Mouse (Mus musculus) right cerebral cortex, postnatal 4 days (tissue): ENCODE measurements around the gene Hmga1.

Experiments used
- DNase-seq: peaks from one replicate; pipeline ENCODE4 v3.0.0-alpha.2; 2022

The Hmga1 gene

GRCm38 (mm10) chr17:27556315-27557011 lies at the start of gene Hmga1:
Gene Hmga1 (plus strand): TSS chr17:27556497.
- DNase-seq: peak; percentile 88

- no peak for DNase-seq
Measured at GRCm38 (mm10) chr17:27506871-27507590, 49.3 kb upstream of the Hmga1 start.

- no peak for DNase-seq
Measured at GRCm38 (mm10) chr17:27507591-27507945, 48.7 kb upstream of the Hmga1 start.

- DNase-seq: no peak
Measured at GRCm38 (mm10) chr17:27508002-27508401, 48.3 kb upstream of the Hmga1 start.

GRCm38 (mm10) chr17:27508513-27508912 lies 47.8 kb upstream of the Hmga1 start:
- no peak for DNase-seq

- DNase-seq: no peak
Measured at GRCm38 (mm10) chr17:27509056-27509455, 47.2 kb upstream of the Hmga1 start.

- no peak for DNase-seq
Measured at GRCm38 (mm10) chr17:27510258-27511124, 45.8 kb upstream of the Hmga1 start.

GRCm38 (mm10) chr17:27511125-27511735 lies 45.1 kb upstream of the Hmga1 start:
- no peak for DNase-seq

- peak; percentile 35 for DNase-seq
Measured at GRCm38 (mm10) chr17:27511865-27512618, 44.3 kb upstream of the Hmga1 start.

GRCm38 (mm10) chr17:27512619-27513161 lies 43.6 kb upstream of the Hmga1 start:
- DNase-seq: peak; percentile 33

- DNase-seq: peak; percentile 39
Measured at GRCm38 (mm10) chr17:27513279-27513915, 42.9 kb upstream of the Hmga1 start.

- DNase-seq: no peak
Measured at GRCm38 (mm10) chr17:27513916-27514762, 42.2 kb upstream of the Hmga1 start.

- DNase-seq: no peak
Measured at GRCm38 (mm10) chr17:27518296-27518695, 38.0 kb upstream of the Hmga1 start.

GRCm38 (mm10) chr17:27518700-27519595 lies 37.3 kb upstream of the Hmga1 start:
- no peak for DNase-seq

- peak; percentile 71 for DNase-seq
Measured at GRCm38 (mm10) chr17:27520557-27520956, 35.7 kb upstream of the Hmga1 start.

- DNase-seq: no peak
Measured at GRCm38 (mm10) chr17:27521303-27521702, 35.0 kb upstream of the Hmga1 start, which contains the start of gene Grm4. Gene Grm4 (minus strand): TSS chr17:27521403.

- no peak for DNase-seq
Measured at GRCm38 (mm10) chr17:27523121-27523520, 33.2 kb upstream of the Hmga1 start.

- no peak for DNase-seq
Measured at GRCm38 (mm10) chr17:27527188-27527587, 29.1 kb upstream of the Hmga1 start.

GRCm38 (mm10) chr17:27528030-27528429 lies 28.3 kb upstream of the Hmga1 start:
- no peak for DNase-seq
